Mouse (Mus musculus) right cerebral cortex, postnatal 4 days (tissue): ENCODE data around the gene Kif16b.

Experiments
- DNase-seq: peaks from one replicate; pipeline ENCODE4 v3.0.0-alpha.2; 2022

Kif16b gene

DNA sequence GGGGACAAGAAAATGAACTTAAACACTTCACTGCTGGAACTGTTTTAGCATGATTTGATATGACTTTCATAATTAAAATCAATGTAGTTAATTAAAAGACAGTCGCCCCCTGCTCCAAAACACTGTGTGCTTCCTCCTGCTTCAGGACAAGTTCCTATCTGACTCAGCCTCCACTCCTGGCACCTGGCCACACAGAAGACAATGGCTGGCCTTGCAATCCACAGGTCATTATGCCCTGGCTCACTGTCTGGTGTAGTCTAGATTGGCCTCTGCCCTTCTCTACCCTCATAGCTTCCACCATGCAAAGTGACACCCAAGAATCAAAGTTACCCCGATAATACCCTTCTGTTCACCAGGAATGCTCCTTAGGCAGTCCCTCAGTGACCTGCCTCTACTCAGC, 26.8 kb downstream of the Kif16b start:
- no peak for DNase-seq

DNA sequence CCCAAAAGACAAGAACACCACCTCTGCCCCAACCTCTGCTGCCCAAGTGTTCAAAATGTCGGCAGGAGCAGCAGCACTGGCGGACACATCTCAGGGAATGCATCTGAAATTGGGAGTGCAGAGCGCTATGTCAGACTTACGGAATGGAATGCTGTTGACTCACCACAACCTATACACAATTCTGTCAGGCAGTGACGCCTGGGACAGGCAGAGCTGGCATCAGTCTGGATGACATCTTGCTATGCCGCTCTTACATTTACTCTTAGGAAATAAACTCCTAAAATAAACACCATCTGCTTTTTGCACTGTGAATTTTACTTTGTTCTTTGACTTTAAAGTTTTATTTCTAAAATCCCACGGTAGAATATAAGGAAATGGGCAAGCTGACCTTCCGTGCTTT, 31.3 kb downstream of the Kif16b start:
- DNase-seq, result no peak

DNA sequence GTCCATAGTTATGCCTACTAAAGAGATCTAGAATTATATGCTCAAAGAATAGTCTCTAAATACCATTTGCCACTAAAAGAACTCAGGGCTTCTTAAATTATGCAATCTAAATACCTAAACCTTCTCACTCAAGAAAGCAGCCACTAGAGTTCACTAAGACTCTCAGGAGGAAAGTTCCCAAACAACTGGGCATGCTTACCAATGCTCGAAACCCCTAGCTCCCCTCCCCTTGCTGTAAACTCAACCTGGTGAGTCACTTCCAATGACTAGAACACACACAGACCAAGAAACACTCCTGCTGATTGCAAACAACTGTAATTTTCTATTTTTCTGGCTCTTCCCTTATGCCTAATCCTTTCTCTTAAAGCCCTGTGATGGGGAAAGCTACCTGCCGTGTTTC, 33.9 kb downstream of the Kif16b start:
- DNase-seq, result no peak

DNA sequence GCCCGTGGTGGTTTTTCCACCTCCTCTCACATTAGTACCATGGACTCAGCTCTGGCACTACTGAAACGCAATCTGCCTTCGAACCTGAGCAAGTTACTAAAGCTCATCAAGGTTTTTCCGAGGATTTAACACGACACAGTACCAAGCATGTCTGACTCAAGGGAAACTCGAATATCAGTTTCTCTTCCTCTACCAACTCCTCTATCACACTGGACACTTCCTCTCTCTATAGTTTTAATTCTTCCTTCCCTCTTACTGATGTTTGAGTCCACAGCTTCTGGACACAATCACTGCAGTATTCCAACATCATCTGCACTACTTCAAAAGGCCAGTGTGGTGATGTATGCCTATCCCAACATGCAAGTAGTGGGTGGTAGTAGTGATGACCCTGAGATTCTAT, 40.3 kb downstream of the Kif16b start:
- no peak for DNase-seq

DNA sequence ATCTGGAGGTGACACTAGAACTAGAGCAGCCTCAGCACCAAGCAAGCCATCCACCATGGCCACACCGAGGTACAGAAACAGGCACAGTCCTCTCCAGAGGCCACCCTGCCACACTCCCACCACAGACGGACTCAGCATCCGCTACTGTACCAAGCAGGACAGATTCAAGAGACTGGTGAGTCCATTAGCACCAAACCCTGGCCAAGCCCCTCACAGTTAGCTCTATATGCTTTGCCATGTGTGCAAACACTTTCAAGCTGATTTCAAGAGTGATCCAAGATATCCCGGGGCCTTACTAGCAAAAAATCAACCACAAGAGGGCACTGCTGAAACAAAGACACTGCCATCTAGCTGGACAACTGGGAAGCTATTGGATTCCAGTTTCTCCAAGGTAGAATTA, 41.9 kb downstream of the Kif16b start:
- DNase-seq, result peak; percentile 13

DNA sequence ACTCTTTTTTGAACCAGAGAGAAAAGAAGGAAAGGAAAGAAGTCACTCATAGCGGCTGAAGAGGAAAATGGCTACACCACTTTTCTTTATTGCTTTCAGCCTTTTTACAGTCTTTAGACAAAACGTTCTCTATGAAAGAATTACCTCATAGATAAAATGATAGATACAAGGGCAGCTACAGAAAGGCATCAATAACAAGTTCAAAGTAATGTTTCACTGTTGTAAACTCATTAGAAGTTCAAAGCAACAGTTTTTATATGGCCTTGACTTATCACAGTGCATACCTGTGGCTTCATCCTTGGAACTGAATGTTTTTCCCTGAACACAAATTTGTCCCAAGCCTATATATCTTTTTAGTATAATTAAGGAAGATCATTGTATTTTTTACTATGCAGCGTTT, 62.6 kb downstream of the Kif16b start:
- DNase-seq, result no peak

DNA sequence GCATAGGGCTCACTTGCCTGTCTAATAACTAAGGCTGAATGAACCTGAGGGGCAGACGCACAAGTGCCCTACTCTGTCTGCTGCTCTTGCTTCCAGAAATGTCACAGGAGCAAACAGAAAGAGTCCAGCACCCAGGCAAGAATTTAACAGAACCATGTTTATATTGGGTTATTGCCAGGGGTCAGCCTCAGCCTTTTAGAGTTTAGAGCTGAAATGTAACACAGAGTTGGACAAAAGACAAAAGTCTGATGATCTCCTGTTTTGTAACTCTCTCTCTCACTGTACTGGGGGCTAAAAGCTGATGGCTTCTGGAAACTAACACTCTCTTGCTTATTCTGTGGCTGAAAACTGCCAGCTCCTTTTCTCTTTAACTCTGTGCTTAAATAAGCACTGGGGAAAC, 63.2 kb downstream of the Kif16b start:
- DNase-seq, result no peak

DNA sequence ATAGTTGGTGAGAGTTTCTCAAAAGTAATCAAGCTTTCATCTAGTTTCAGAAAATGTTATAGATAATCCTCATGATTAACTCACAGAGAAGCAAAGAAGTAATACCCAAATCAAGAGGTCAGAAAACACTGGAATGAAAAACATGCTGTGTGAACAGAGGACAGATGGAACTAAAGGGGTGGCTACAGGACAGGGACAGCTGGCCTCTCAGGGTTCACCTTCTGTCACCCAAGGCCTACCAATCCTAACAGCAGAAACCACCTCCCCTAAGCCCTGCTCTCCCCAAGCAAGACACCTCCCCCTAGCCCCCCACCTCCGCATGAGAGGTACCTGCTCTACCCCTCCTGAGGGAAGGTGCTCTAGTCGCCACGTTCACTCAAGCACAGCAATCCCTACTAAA, 66.6 kb downstream of the Kif16b start:
- DNase-seq, result no peak

DNA sequence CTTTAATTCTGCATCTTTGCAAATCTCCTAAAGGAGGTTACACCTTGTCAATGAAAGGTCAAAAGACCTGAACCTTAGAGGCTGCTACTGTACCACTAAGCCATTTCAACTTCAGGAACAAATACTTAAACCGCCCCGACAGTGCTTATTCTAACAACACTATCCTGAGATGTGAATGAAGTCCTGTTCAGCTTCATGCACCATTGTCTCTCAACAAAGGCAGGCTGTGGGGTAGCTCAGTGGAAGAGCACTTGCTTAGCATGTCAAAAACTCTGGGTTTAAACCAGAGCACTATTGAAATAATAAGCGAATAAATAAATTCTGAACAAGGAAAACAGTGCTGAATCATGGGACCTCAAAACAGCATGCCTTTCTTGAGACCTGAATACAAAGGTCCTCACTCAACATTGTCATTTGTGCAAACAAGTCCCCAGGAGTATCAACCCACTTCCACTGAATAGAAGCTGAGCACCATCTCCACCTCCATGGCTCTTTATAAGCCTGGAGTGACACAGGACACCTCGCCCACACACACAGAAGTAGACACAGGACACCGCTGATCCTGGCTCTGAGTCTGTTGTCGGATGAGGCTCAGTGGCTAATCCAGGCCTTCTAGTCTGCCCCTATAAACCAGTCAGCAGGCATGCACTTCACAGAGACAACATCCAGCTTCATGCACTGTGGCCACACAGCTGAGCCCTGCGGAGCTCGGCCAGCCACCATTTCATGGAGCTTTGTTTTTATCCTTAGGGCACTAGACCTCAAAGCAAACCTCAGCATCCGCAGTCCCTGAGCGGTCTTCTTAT, 68.5 kb downstream of the Kif16b start:
- DNase-seq, result no peak

DNA sequence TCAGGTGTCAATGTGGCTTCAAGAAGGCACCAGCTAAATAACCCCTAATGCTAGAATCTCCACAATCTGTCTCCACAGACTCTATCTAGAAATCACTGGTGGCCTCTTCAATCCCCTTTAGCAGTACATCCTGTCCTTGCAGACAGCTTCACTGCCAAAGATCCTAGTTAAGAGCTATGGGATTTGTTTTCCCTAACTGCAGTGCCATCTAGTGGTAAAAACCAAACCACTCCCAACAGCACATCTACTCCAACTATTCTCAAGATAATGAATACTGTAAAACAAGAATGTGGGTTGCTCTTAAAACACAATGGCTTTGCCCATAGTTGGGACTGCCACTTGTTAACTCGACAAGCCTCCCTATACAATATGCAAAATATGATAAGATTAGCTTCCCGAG, 88.3 kb downstream of the Kif16b start:
- DNase-seq, result peak; percentile 22

DNA sequence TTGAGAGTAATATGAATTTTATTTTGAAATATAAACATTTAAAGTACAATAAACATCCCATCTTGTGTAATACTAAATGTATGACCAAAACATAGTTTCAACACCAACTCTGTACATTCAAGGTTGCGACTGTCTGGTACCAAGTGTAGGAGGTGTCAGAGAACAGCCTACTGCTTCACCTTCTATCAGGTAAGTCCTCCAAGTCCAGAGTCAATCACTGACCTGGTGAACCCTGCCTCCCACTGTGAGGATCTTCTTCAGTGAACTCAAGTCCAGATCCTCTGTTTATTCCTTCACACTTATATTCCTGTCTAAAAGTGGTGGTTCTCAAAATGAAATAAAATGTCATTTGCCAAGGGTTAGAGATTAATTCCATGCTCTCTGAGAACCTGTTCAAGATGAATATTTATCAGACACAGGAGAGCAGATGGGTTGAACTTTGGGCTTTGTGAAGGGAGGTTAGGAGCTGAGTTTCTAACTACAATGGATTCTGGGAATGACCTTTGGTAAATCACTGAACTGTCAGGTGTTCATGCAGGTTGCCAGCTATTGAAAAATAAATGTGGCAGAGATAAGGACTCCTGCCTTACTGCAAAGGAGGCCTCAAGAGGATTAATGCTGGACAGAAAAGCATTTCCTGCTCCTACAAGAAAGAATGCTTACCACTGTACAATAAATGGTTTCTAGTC, 97.4 kb downstream of the Kif16b start:
- no peak for DNase-seq

DNA sequence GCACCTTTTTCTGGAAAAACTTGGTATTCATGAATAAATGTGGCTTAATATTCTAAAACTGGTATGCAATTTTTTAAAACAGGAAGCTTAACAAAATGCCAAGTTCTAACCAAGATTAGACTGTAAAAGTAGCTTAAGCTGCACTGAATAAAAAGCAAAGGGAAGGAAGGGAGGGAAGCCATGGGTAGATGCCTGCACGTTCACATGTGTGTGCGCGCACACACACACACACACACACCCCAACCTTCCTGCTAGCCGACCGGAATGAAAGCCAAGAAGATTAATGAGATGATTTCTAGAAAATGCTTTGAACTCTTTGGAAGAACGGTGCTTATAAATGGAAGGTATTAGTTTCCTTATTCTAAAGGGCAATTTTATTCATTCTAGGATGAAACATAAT, 104.0 kb downstream of the Kif16b start:
- DNase-seq, result no peak

DNA sequence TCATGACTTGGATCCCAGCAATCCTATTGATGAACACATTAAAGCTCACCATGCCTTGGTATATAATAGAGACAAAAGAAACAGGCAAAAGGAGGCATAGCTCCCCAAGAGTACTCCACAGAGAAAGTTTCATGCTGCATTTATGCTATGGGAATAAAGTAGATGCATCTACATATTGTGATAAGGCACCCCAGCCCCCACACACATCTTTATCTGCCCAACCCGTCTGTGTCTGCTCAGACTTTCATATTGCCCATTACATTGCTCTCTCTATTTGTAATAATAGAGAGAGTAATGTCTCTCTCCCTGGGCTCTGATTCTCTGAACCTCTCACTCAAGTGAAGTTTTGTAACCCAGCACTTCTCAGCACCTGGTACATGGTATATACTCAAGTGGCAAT, 126.0 kb downstream of the Kif16b start:
- DNase-seq, result no peak

DNA sequence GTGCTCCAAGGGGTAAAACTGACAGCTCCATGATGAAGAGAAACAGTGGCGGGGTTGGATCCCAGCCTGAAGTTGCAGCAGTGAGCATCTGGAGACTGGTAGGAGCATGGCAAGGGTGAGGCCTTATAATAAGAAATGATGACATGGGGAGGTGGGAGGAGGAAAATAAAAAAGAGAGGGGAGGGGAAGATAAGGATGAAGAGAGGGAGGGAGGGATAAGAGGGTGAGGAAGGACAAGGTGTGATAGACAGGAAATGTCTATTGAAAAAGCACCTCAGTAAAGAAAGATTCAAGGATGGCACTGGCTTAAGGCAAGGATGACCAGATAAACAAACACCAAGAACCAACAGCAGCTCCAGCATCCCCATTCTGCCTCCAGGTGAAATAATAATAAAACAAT, 126.6 kb downstream of the Kif16b start:
- DNase-seq, result no peak

DNA sequence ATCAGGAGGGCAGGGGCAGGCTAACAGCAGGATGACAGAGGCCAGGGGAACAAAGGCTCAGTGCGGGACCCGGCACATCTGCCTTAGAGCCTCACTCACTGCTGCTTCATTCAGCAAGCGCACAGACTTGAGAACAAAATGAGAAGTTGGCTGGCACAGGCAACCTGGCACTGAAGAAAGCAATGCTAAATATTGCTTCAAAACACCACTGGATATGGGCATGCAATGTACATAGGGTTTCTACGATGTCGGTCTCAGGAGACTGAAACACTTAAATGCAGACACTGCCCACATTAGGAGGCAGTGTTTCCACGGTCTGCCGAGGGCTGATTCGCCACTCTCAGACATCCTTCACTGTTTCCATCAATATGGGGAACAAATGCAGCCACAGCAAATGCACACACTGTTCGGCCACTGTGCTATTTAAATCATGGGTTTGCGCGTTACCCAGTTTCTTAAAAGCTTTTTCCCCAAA, 131.6 kb downstream of the Kif16b start:
- DNase-seq, result peak; percentile 6

DNA sequence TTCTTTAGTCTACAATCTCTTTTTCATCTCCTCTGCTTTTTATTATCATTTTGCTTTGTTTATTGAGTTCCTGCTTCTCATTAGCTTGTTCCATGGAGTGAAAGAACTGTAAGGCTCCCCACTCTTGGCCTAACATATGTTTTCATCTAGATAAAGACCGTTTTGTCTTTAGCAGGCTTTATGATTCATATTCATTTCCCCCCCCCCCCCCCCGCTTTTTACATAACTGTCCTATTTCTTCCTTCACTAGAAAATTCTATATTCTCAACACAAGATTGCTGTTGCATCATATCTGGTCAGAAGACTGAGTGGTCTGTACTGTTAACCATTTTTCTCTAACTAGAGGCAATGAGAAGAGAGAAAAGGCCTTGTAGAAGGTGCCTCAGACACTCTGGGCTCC, 137.1 kb downstream of the Kif16b start:
- no peak for DNase-seq

DNA sequence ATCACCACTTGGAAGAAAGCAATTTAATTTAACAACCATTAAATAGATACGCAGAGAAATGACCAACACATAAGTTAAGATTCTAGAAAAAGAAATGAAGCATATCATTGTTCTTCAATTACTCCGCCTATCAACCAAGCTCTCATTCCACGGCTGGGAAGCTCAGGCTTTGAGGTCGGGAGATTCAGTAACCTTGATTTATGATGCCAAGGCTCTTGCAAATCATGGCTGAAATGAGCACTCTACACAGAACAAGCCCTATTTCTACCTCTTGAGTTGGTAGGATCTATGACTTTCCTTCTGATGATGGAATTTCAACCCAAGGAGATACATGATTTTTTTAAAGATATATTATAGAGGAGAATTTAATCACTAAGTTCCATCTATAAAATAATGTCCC, 140.5 kb downstream of the Kif16b start:
- DNase-seq, result no peak

DNA sequence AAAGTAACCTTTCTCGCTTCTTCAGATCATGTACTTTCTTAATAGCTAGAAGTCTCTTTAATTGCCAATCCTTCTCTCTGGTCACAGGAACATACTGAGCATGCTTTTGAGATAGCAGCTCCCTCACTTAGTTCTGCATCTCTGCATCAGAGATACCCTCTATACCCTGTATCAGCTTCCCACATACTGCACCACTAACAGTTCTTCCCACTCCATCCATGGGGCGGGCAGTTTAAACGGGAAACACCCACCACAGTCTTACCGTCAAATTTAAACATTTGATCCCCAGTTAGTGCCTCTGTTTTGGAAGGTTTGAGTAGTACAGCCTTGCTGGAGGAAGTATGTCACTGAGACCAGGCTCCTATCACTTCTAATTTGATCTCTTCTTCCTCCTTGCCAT, 142.1 kb downstream of the Kif16b start:
- DNase-seq, result no peak

DNA sequence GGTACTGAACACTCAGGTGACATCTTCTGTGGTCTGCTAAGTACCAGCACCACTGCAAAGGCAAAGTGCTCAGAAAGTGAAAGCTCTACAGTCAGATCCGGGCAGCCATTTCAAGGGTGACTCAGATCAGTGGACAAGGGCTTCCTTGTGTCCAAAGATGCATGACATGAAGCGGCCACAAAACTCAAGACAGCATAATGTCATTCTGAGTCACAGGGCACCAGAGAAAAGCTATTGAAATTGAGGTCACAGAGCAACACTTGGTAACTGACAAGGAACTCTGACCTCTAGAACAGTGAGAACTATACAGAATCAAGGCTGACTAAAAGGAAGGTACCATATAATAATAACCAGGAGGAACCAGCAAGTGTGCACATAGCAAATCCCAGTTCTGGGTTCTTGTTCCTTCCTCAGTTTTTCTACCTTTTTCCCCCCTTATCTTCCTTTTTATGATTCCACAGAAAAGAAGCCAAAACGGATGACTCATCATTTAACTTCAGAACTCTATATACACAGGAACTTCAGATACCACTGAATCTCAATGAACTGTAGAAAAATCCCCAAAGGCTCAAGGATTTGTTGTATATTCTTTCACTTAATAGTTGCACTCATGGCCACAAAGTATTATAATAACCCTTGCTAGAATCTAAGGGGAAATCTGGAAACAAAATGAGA, 143.1 kb downstream of the Kif16b start:
- DNase-seq, result no peak

DNA sequence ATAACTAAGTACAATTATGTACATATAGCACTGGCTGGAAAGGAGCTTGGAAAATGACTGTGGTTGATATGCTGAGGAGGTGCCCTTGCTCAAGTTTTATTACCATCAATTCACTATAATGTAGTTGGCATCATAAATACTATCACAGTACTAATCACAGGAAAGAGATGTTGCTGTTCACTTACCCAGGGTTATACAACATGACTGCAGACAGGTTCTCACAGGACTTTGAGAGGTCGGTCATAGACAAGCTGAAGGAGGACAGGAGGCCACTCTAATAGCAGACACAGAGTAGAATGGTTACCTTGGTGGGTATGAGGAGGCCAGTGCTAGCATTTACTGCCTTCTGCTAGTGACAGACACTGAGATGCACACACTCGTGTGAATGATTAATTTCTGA, 162.0 kb downstream of the Kif16b start:
- DNase-seq, result no peak

DNA sequence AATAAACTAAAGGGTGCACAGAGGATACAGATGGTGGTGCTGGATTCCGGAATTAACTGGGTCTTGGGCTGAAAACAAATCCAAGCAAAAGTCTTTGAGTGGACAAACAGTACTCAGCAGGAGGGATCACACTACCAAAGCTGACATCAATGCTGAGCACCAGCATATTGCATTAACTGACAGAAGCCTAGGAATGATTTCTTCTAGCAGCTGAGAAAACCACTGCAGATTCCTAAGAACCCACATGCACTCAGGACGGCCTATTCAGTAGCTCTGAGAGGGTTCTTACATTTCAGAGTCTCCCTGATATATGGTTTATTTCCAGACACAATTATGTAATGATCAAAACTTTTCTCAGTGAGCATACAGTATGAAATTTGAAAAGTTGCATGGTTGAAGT, 162.8 kb downstream of the Kif16b start:
- no peak for DNase-seq

DNA sequence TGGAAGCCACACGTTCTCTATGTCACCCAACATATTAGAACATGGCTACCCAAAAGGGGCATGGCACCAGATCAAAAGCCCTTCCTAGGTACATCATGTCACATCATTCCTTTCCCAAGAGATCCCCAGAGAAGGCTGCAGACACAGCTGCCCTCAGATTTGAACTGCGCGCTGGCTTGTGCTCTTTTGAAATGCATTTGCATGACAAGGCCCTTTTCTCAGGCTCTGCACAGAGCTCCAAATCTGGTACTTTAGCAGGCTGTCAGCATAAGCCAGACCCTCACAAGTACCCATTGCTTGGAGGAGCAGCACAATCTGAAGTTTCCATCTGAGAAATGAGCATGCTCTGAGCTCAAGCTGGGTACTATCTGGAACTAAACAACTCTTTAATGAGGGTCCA, 165.6 kb downstream of the Kif16b start:
- no peak for DNase-seq

DNA sequence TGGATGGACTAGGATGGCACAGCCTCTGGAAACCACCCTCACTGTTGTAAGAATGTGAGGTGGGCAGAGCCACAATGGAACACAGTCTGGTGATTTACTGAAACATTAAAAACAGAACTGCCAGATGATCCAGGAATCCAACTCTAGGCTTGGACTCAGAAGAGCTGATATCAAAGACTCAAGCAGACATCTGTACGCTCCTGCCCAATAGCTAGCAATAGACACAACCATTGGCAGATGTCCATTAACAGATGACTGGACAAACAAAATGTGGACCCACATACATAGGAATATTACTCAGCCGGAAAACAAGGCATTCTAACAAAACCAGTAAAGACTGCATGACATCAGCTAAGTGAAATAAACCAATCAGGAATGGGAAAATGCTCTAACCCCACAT, 167.3 kb downstream of the Kif16b start:
- no peak for DNase-seq

DNA sequence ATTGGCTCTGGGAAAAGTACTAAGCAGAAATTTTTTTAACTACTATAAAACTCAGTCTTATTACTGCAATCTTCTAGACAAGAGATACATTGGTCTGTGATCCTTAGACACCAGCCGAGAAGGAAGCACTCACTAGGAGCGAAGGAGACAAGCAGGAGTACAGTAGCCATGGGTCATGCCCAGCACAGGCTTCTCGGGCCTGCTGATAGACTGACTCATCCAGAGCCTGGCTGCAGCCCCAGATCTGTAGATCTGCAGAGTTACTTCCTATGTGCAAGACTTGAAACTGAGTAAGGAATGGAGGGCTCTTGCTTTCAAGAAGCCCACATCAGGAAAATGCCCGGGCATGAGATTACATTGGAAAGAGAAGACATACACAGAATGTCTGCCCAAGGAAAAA, 169.0 kb downstream of the Kif16b start:
- DNase-seq, result peak; percentile 10
